Mouse (Mus musculus) ES-Bruce4 (cell line): ENCODE results near the gene Nsun4.

ENCODE experiments used
- CTCF ChIP-seq: IDR thresholded peaks from one replicate; pipeline ENCODE4 v1.8.1; 2011; ENCODE audit warnings: low read depth, low read length
- EP300 ChIP-seq: IDR thresholded peaks from 2 replicates; pipeline ENCODE4 v1.6.1; 2011; ENCODE audit warnings: low read depth, low read length; ENCODE audit not compliant: insufficient read depth

GRCm38 (mm10) chr4:116063855-116064254 is 10.2 kb upstream of the Nsun4 start:
- TF ChIP-seq EP300: no peak
- TF ChIP-seq CTCF: no peak
